Mouse (Mus musculus) CH12.LX (cell line): ENCODE measurements at regions not wholly inside any gene's neighbourhood (a gene's known extent, or its start where the extent isn't known, plus 50 kb on each side); places are given as distances from the start of the nearest gene placed in this dataset.

Experiments used
- DNase-seq: peaks from one replicate; pipeline ENCODE4 v3.0.0-alpha.2; 2013; ENCODE audit errors: extremely low read depth
- H3K27ac ChIP-seq: 2 replicates; pipeline ENCODE4 v1.5.1; 2012; ENCODE audit warnings: low read depth, mild to moderate bottlenecking, control low read depth, moderate library complexity; ENCODE audit not compliant: insufficient read depth
- H3K27me3 ChIP-seq: replicated peaks from 2 replicates; pipeline ENCODE3; 2012; ENCODE audit warnings: inconsistent platforms
- H3K36me3 ChIP-seq, 2 experiments: replicated peaks in 1 of 2; 2 replicates each; pipeline versions ENCODE3 to v1.6.1; 2012; ENCODE audit warnings: inconsistent platforms in 1 of 2, low read length in 1 of 2, mild to moderate bottlenecking in 1 of 2, mixed read lengths in 1 of 2, moderate library complexity in 1 of 2; ENCODE audit not compliant: control insufficient read depth in 1 of 2, insufficient read depth in 1 of 2
- H3K4me1 ChIP-seq, 2 experiments: 2 replicates each; pipeline ENCODE4 v1.6.1; 2012; ENCODE audit warnings: inconsistent platforms in 1 of 2, moderate library complexity in 1 of 2; ENCODE audit not compliant: insufficient read depth in 2 of 2, control insufficient read depth in 1 of 2
- H3K4me2 ChIP-seq: 2 replicates; pipeline ENCODE4 v1.6.1; 2012; ENCODE audit warnings: low read depth, mild to moderate bottlenecking, control low read depth; ENCODE audit not compliant: poor library complexity, insufficient read depth, severe bottlenecking
- H3K4me3 ChIP-seq, 3 experiments: fragments of 150-350 bp in 1 of 3; sonication (generic) in 1 of 3; replicated peaks in 1 of 3; 2 replicates each; pipeline versions ENCODE3 to v1.5.1; 2011 to 2012; ENCODE audit warnings: low read depth in 2 of 3, low read length in 2 of 3, mild to moderate bottlenecking in 2 of 3, moderate library complexity in 2 of 3, control low read depth in 1 of 3, improper control_type of control experiment in 1 of 3, inconsistent platforms in 1 of 3, mixed read lengths in 1 of 3; ENCODE audit not compliant: poor library complexity in 1 of 3
- H3K79me2 ChIP-seq: replicated peaks from 2 replicates; pipeline ENCODE4 v1.6.1; 2012; ENCODE audit warnings: mild to moderate bottlenecking, moderate library complexity; ENCODE audit not compliant: control insufficient read depth, poor library complexity, insufficient read depth, severe bottlenecking; ENCODE audit errors: extremely low read depth
- H3K9ac ChIP-seq: 2 replicates; pipeline ENCODE4 v1.6.1; 2012; ENCODE audit warnings: low read depth, mild to moderate bottlenecking, control low read depth, moderate library complexity; ENCODE audit not compliant: insufficient read depth
- H3K9me3 ChIP-seq: replicated peaks from 2 replicates; pipeline ENCODE3; 2012; ENCODE audit warnings: low read length, inconsistent platforms, mixed read lengths
- BHLHE40 ChIP-seq: IDR thresholded peaks from 2 replicates; pipeline ENCODE4 v1.6.1; 2011; ENCODE audit warnings: mild to moderate bottlenecking, low read depth, low read length, improper control_type of control experiment
- CHD1 ChIP-seq: IDR thresholded peaks from 2 replicates; pipeline ENCODE4 v1.6.1; 2012; ENCODE audit warnings: low read depth, low read length, improper control_type of control experiment, inconsistent platforms
- CTCF ChIP-seq, 2 experiments: IDR thresholded peaks in 1 of 2; conservative IDR thresholded peaks in 1 of 2; 2 replicates each; pipeline ENCODE4 v1.5.1; 2011 to 2012; ENCODE audit warnings: low read depth in 2 of 2, low read length in 2 of 2, improper control_type of control experiment in 1 of 2, inconsistent platforms in 1 of 2, mild to moderate bottlenecking in 1 of 2, moderate library complexity in 1 of 2
- E2F4 ChIP-seq: IDR thresholded peaks from 2 replicates; pipeline ENCODE4 v1.6.1; 2011; ENCODE audit warnings: low read depth, low read length, improper control_type of control experiment; ENCODE audit not compliant: insufficient replicate concordance
- ETS1 ChIP-seq: conservative IDR thresholded peaks from 2 replicates; pipeline ENCODE4 v1.6.1; 2012; ENCODE audit warnings: low read depth, mild to moderate bottlenecking, inconsistent platforms, low read length, improper control_type of control experiment, moderate library complexity
- IRF4 ChIP-seq: IDR thresholded peaks from 2 replicates; pipeline ENCODE4 v1.6.1; 2014; ENCODE audit warnings: low read depth, mild to moderate bottlenecking, inconsistent platforms, low read length, improper control_type of control experiment
- JUN ChIP-seq: IDR thresholded peaks from 2 replicates; pipeline ENCODE4 v1.6.1; 2011; ENCODE audit warnings: low read depth, mild to moderate bottlenecking, low read length, improper control_type of control experiment, moderate library complexity; ENCODE audit not compliant: insufficient read depth
- KAT2A ChIP-seq: IDR thresholded peaks from 2 replicates; pipeline ENCODE4 v1.6.1; 2012; ENCODE audit warnings: low read length, improper control_type of control experiment, inconsistent platforms; ENCODE audit not compliant: insufficient replicate concordance
- MAFK ChIP-seq: IDR thresholded peaks from 2 replicates; pipeline ENCODE4 v1.6.1; 2011; ENCODE audit warnings: low read length, improper control_type of control experiment; ENCODE audit not compliant: insufficient replicate concordance
- MAX ChIP-seq: IDR thresholded peaks from 2 replicates; pipeline ENCODE4 v1.6.1; 2011; ENCODE audit warnings: low read length, improper control_type of control experiment
- MAZ ChIP-seq: IDR thresholded peaks from 2 replicates; pipeline ENCODE4 v1.6.1; 2012; ENCODE audit warnings: low read depth, mild to moderate bottlenecking, inconsistent platforms, low read length, improper control_type of control experiment, moderate library complexity
- MEF2A ChIP-seq: IDR thresholded peaks from 2 replicates; pipeline ENCODE4 v1.6.1; 2014; ENCODE audit warnings: low read depth, mild to moderate bottlenecking, inconsistent platforms, low read length, improper control_type of control experiment, borderline replicate concordance
- NELFE ChIP-seq: IDR thresholded peaks from 2 replicates; pipeline ENCODE4 v1.6.1; 2011; ENCODE audit warnings: low read depth, low read length, improper control_type of control experiment
- POLR2AphosphoS2 ChIP-seq: IDR thresholded peaks from 2 replicates; pipeline ENCODE4 v1.6.1; 2011; ENCODE audit warnings: low read depth, low read length, improper control_type of control experiment
- RAD21 ChIP-seq: IDR thresholded peaks from 2 replicates; pipeline ENCODE4 v1.6.1; 2011; ENCODE audit warnings: low read depth, mild to moderate bottlenecking, low read length, improper control_type of control experiment, moderate library complexity
- TBP ChIP-seq: conservative IDR thresholded peaks from 2 replicates; pipeline ENCODE4 v1.6.1; 2011; ENCODE audit warnings: low read depth, low read length, improper control_type of control experiment
- TCF12 ChIP-seq: IDR thresholded peaks from 2 replicates; pipeline ENCODE4 v1.6.1; 2014; ENCODE audit warnings: low read depth, mild to moderate bottlenecking, inconsistent platforms, low read length, improper control_type of control experiment
- UBTF ChIP-seq: IDR thresholded peaks from 2 replicates; pipeline ENCODE4 v1.6.1; 2012; ENCODE audit warnings: low read depth, mild to moderate bottlenecking, inconsistent platforms, low read length, improper control_type of control experiment, moderate library complexity
- USF1 ChIP-seq: IDR thresholded peaks from 2 replicates; pipeline ENCODE4 v1.6.1; 2014; ENCODE audit warnings: low read depth, mild to moderate bottlenecking, inconsistent platforms, low read length, improper control_type of control experiment
- ZKSCAN1 ChIP-seq: IDR thresholded peaks from 2 replicates; pipeline ENCODE4 v1.6.1; 2012; ENCODE audit warnings: low read depth, inconsistent platforms, low read length, improper control_type of control experiment, borderline replicate concordance
- ZMIZ1 ChIP-seq: IDR thresholded peaks from 2 replicates; pipeline ENCODE4 v1.6.1; 2012; ENCODE audit warnings: low read depth, mild to moderate bottlenecking, inconsistent platforms, low read length, improper control_type of control experiment
- dilution Hi-C: fragments of 300-500 bp; cut with MboI; formaldehyde crosslinking; loops from 2 replicates; pipeline ENCODE4 v1.14.3; 2020; ENCODE audit warnings: low sequenced_read_pairs; ENCODE audit not compliant: extremely low pct_unique_long_range_greater_than_20kb, extremely low pct_ligation_motif_present
- in situ Hi-C: fragments of 300-500 bp; cut with MboI; formaldehyde crosslinking; loops from 3 replicates; pipeline ENCODE4 v1.14.3; 2019; ENCODE audit warnings: low sequenced_read_pairs, low pct_ligation_motif_present, low pct_unique_long_range_greater_than_20kb, mixed read lengths

DNA sequence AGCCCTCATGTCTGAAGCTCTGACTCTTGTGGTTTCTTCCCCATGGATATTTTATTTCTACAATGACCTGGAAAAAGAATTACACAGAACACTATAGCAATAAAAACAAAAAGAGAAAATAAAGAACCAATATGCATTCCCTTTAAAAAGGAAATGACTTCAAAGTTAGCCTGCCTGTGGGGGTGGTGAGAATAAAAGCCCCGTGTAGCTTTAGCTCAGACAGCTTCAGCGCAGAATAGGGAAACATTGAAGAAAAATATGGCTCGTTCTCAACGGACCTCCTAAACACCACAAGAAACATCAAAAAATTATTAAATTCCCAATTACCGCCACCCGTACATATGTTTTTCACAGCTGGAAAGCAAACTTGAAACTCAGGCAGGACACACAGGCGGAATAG is 198.7 kb downstream of the Pdcd6ip start:
- in situ Hi-C loops = no loop called here
- H3K4me3 ChIP-seq = no peak overlapping the region
- TF ChIP-seq UBTF = no peak
- TF ChIP-seq ZMIZ1 = no peak
- no peak for TF ChIP-seq POLR2AphosphoS2
- TF ChIP-seq MAFK = no peak
- no peak for TF ChIP-seq CHD1
- TF ChIP-seq TBP = no peak
- no peak for TF ChIP-seq MEF2A
- no peak for TF ChIP-seq NELFE
- no peak for TF ChIP-seq ZKSCAN1
- no peak for TF ChIP-seq MAX
- TF ChIP-seq IRF4 = no peak
- TF ChIP-seq E2F4 = no peak
- no peak for TF ChIP-seq MAZ
- no peak for TF ChIP-seq USF1
- TF ChIP-seq BHLHE40 = no peak
- TF ChIP-seq JUN = no peak
- no peak for TF ChIP-seq ETS1
- TF ChIP-seq KAT2A = no peak
- TF ChIP-seq CTCF (conservative IDR thresholded peaks at IDR 0.05 in 1 of 2, IDR thresholded peaks at IDR 0.05 in 1 of 2; ENCODE audit: low read depth in 2 of 2, low read length in 2 of 2) = no peak
- no peak for TF ChIP-seq RAD21
- no peak overlapping the region for H3K27ac ChIP-seq
- H3K4me1 ChIP-seq = no peaks in the 10 kb centered on the region
- no peak for DNase-seq
- H3K79me2 ChIP-seq = no peaks in the 10 kb centered on the region
- dilution Hi-C loops = no loop called here
- no peaks in the 10 kb centered on the region for H3K27me3 ChIP-seq
- H3K9me3 ChIP-seq = no peaks in the 10 kb centered on the region
- H3K36me3 ChIP-seq = no peaks in the 10 kb centered on the region
- no peak overlapping the region for H3K4me2 ChIP-seq
- H3K9ac ChIP-seq = no peak overlapping the region

DNA sequence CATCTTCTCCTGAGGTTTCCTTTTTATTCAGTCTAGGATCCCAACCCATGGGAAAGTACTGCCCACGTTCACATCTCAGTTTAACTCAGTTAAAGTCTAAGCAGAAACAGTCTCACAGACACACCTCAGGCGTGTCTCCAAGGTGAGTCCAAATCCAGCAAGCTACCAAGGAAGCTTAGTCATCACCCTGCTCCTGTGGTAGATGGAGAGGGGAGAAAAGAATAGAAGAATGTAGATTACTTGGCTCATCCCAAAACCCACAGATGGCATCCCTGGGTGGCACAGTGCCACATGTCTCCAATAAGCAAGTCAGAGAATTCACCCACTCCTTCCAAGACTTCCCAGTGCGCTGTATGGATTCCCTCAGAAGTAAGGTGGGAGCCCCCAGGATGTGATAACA is 199.2 kb downstream of the Pdcd6ip start:
- Histone ChIP-seq H3K79me2 (no peaks in the 10 kb centered on the region), H3K9ac (no peak overlapping the region), H3K27me3 (no peaks in the 10 kb centered on the region), H3K4me3 (no peak overlapping the region), H3K4me1 (no peaks in the 10 kb centered on the region), H3K4me2 (no peak overlapping the region), H3K9me3 (no peaks in the 10 kb centered on the region), H3K36me3 (no peaks in the 10 kb centered on the region), H3K27ac (no peak overlapping the region)
- TF ChIP-seq TCF12 = no peak
- in situ Hi-C loops = no loop called here
- no peak for DNase-seq
- dilution Hi-C loops = no loop called here
